Mouse (Mus musculus): ENCODE measurements at regions not wholly inside any gene's neighbourhood (a gene's known extent, or its start where the extent isn't known, plus 50 kb on each side); places are given as distances from the start of the nearest gene placed in this dataset.

DNA sequence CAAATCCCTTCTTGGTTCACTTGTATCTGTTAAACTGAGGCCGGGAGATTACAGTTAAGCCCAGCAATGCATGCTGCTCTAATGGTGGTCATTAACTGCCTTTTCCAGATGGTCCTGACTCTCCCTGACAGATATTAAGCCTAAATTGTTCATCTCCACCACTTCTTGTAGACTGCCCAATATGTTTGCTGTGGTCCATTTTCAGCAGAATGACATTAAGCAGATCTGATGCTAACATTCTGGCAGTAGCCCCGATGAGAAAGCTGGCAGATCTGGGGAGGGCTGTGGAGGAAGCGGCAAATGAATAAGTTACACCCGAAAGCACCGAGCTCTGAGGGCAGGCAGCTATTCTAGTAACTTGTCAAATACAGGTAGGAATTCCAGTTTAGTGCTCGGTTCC, 123.5 kb upstream of the Cdh6 start:
- no peak for DNase-seq (ENCODE audit: low read depth, low spot score)

DNA sequence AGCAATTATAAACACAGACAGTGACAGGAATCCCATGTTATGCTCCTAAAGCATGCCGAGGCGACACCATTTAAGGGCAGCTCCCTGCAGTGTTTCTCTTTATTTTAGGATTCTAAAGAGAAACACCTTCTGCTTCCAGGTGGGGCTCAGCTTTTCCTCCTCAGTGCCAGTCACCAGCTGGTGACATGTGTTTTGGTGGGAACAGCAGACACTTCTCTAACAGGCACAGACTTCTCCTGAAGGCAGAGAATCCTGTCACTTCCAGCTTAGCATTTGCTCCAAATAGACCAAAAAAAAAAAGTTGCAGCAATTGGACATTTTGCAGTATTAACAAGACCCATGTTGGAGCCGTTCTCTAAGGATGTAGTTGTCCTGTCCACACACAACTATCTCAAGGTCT, 115.6 kb upstream of the Cdh6 start:
- DNase-seq (ENCODE audit: low read depth, low spot score) = no peak

DNA sequence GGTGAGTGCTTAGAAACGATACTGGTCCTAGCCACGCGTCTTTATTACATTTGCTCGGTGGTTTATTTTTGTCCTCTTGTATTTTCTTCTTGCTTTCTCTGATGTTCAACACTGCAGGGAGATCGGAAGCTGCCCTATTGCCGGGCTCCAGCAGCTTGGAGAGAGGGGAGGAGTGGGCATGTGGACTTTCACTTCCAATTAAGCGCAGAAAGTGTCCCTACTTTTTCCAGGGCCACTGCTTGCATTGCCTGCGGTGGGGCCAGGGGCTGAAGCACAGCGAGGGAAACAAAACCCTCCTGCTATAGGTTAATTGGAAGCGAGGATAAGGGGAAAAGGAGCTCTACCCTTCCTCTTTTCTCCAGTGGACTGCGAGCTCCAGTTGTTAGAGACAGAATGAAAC, 114.4 kb upstream of the Cdh6 start:
- peak; percentile 28 for DNase-seq (ENCODE audit: low read depth, low spot score)

DNA sequence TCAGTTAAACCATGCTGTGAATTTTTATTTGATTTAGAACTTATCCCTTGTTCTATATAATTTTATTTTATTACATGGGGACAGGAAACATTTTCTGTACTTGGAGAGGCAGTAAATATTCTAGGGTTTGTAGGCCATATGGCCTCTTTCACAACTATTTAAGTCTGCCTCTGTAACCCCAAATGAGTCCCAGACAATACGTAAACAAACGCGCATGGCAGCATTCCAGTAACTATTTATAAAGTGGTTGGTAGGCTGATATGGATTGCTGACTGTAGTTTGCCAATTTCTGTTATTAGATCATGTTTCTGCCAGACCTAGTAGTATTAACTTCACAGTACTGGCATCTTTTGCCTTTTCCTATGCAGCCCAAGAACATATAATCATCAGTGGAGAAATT, 111.9 kb upstream of the Cdh6 start:
- DNase-seq (ENCODE audit: low read depth, low spot score) = no peak

DNA sequence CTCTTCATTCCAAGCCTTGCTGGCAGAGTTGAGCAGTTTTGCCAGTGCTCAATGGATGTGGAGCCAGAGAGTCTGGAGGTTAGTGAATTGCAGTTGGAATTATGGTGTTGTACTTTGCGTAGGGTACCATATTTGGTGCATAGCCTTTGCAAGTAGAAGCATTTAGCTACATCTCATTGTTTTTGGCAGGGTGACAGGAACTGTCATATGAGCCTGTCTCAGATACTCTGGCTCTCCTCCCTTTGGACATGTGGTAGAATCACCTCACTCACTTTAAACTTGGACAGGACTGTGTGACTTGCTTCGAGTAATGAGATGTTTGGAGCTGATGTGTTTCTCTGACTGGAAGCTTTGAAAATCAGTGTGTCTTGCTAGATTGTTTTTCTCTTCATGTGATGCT, 110.7 kb upstream of the Cdh6 start:
- no peak for DNase-seq (ENCODE audit: low read depth, low spot score)

DNA sequence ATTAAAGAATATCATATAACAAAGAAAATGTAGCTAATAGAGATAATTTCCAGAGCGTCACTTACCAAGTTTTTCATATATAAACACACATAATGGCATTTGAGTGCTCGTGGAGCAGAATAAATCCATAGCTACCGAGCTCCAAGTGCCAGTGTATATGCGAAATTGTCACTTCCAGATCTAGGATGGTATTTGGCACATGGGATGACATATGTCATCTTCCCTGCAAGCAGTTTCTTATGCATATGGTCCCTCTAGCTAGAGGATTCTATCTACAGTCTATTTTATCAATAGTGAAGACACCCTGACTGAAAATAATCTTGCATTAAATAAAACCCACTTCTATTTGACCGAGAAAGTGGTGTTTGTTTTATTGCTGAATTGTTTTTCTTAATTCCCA, 109.6 kb upstream of the Cdh6 start:
- no peak for DNase-seq (ENCODE audit: low read depth, low spot score)

DNA sequence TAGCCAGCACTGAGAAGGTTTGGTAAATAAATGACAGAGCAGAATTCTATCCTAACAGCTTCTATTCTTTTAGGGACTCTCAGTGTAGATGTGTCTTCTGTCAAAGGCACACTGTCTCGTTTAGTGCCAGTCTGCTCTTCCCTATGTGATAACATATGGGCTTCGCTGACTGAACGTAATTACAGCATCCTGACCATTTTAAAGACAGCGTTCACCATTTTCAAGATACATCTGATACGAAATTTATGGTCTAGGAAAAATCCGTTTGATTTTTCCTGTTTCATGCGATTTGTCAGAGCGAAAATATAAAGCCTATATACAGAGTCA, 103.4 kb upstream of the Cdh6 start:
- no peak for DNase-seq (ENCODE audit: low read depth, low spot score)

DNA sequence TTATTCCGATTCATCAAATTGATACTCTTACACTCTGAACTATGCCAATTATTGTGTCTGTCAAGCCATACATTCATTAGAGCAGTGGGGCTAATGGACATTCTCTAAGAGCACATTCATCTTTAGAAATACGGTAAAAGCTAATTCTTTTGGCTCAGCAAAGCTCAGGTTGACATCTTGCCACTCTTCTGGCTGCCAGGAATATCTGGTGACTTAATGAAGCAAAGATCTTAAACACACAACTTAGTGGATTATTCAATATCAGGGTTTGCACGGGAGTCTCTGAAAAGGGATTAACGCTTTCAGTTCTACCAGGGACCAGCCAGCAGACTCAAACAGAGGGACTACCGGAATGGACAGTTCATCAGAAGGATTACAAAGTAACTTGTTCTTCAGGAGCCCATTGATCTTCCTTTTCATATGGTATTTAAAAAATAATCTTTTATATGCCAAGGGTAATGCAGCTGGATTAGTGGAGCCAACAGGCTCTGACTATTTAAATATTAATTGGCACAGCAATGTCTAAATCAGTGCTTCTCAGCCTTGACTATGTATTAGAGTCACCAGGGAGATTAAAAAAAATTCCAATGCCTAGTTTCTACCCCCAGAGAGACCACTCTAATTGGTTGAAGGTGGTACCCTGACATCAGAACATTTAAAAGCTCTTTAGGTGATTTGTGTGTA, 102.9 kb upstream of the Cdh6 start:
- no peak for DNase-seq (ENCODE audit: low read depth, low spot score)

DNA sequence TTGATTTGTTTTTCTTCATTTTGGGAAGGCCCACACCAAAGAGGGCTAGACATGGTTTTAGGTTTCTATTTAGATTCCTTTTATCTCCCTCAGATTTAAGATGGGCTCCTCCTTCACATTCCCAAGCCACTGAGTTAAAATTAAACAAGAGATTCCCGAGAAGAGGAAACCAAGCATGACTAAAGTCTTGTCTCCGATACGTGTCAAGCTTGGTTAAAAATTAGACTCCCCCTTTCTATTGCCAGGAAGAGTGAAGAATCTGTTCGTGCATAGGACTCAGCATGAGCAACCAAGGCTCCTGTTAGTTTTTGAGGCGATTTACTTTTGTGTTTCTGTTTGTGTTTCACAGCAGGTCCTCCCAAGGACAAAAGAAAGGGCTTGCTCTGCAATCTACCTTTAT, 101.9 kb upstream of the Cdh6 start:
- no peak for DNase-seq (ENCODE audit: low read depth, low spot score)

DNA sequence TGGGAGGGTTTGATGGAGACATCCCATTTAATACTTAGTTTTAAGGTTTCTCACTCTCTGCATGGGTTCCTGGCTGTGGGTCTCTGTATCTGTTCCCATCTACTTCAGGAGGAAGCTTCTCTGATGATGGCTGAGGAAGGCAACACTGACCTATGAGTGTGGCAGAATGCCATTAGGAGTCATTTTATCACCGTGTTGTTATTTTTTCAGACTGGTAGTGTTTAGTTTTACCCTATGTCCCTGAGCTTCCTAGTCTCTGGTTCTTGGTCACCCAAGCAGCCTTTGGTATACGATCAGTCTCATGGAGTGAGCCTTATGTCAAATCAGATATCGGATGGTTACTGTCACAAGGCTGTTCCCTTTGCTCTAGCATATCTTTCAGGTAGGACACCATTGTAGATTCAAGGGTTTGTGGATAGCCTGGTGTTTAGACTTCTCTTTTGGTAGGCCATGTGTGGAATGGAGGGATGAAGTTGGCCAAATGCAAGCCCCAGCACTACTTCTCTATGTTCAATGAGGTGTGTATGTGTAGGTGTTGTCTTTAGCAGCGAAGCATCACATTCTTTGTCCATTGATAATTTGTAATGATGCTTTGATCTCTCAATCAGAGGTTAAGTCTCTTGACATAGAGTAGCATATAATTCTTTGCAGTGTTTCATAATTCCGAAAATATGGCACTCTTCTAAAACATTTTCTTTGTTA, 101.0 kb upstream of the Cdh6 start:
- no peak for DNase-seq (ENCODE audit: low read depth, low spot score)

DNA sequence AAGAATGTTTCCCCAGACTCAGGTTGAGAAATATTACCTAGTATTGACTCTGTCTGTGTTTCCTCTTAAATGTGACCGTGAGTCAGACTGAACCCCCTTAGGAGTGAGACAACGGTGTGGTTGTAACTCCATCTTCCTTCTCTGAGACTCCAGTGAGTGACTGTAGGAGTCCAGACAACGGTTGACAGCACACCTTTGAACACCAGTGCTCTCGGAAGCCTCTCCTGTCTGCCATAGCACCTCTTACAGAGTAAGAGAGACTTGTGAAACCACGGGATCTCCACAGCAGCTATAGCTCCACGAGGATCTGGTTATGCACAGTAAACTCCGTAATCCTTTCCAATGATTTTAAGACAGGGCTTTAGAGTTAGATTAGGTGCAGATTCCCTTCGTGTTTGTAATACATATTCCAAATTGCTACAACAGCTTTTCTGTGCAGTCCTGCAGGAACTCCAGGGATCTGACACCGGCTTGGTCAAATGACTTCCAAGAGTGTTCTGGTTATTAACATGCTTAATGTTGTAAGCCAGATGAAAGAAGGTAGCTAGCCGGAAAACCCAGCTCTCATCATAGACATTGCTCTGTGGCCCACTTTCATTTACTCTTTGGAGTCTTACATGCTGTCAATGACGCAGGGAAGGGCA, 72.7 kb upstream of the Cdh6 start:
- no peak for DNase-seq (ENCODE audit: low read depth, low spot score)

DNA sequence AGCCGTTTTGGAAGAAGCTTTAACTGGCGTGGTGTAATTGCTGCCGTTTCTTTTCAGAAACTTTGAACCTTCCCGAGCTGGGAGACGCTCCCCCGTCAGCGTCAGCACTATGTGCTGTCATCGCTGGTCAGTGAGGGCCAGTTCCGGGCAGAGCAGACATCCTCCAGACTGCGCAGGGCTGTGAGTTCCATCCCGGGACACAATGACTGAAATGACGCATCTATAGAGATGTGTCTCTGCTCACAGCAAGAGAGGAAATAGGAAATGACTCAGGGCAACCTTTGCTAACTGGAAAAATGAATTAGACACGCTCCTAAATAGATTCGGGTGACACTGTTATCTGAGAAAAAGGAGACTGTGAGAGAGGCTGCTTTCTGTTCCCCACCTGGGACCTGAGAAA, 70.8 kb upstream of the Cdh6 start:
- no peak for DNase-seq (ENCODE audit: low read depth, low spot score)

DNA sequence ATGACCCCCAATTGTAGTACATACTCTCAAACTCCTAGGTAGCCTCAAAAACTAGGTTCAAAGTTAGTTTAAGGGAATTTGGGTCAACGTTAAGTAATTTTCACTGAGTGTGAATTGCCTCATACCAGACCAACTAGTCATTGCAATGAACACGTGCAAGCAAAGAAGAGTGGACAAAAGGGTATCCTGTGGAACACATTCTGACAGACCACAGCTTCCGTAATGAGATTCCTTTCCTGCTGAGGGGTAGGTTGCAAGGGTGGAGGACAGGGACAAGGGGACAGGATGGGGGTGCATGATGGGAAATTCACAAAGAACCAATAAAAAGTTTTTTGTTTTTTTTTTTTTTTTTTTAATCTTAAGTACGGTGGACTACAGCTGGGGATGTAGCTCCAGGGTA, 70.1 kb upstream of the Cdh6 start:
- no peak for DNase-seq (ENCODE audit: low read depth, low spot score)

DNA sequence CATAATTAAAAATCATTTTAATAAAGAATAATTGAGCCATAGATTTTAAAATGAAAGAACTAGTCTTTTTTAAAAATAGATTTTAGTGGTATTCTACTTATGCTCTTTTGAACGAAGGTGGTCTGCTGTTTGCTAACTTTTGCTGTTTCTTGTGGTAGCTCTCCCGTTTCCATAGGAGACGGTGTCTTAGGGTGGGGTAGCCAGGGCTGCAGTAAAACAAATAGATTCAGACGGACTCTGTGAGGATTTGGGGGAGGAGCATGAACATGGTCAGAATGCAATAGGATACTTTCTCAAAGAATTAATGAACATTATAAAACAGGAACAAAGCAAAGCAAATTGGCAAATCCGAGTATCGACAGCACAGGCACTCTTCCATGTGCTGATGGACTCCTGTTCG, 67.5 kb upstream of the Cdh6 start:
- no peak for DNase-seq (ENCODE audit: low read depth, low spot score)

DNA sequence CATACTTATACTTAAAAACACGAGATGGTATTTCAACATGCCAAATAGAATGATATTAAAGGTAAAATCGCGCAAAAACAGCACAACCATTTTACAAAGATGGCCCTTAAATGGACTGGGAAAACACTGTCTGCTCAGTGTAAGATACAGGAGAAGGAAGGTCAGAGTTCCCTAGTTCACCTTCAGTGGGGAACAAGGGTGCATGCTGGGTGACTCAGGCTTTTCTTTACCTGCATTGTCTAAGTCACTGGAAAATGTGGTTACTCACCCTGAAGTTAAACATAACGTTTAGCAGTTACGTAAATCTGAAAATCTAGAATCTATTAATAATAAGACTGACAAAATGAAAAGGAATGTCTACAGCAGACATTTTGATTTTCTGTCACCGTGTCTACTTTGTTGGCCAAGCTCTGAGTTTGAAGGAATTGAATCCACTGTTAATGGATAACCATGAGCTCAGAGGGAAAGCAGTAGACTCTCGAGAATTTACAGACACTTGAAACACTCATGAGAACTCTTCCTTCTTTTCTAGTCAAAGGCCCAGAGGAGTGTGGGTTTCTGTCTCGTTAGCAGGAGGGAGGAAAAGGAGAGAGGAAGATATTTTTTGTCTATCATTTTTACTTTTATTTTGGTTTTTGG, 63.5 kb upstream of the Cdh6 start:
- DNase-seq (ENCODE audit: low read depth, low spot score) = no peak

DNA sequence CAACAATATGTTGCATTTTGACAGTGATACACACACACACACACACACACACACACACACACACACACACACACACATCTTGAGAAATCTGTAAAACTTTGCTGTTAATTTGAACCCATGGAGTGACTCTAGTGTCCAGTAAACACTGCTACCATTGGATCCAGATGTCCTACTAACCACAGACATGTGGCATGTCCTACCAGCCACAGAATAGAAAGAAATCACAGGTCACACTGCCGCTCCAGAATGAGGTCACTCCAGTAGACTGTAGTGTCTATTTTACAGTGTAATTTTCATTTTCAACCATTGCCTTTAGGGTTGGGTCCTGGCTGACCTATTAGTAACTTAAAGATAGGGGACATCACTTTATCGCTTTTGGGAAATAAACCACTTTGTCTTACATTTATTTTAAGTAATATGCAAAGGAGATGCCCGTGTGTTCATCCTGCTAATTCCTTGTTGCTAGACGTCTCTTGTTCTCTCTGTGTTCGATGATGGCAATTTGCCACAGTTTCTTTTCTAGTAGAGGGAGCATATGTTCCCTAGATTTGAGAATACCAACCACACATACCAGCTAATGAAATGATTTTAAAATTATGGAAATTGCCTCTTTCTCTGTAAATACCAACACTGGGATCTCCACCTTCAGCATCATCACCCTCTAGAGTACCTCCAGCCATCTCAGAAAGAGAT, 59.2 kb upstream of the Cdh6 start:
- DNase-seq (ENCODE audit: low read depth, low spot score) = no peak

DNA sequence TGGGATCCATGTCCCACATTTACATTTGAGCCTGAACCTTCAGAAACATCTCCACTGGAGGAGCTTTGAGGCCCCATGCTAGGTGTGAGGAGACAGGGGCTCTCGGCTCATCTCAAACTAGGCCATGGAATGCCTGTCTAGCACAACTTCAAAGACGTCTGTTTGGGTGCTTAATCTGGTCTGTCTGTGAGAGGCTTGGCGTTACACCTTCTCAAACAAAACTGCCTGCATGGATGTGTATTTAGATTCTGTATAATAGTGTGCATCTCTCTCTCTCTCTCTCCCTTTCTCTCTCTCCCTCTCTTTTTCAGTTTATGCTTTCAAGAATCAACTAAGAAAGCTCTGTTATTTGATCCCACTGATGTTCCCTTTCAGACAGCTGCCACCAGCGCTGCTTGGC, 58.1 kb upstream of the Cdh6 start:
- DNase-seq (ENCODE audit: low read depth, low spot score) = no peak

DNA sequence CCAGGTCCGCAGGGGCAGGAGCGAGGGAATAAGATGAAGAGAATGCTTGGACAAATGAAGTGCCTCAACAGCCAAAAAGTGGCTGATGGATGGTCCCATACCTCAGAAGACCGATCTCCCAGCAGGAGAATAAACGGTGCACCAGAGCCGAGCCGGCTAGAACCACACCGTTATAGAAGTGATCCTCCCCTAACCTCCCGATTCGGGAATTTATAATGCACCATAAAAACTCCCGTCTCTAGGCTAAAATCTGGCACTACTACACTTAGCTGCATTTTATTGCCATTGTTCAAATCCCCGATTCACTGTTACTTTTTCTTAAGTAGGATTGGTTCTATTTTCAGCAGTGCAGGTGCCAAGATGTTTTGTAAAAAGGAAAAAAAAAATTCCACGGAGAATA, 54.6 kb upstream of the Cdh6 start:
- no peak for DNase-seq (ENCODE audit: low read depth, low spot score)

All from forelimb bud, embryonic 11.5 days (tissue).